Mouse (Mus musculus) megakaryocyte, embryonic 14.5 days (primary cell): ENCODE measurements around the gene Tubd1. TPM values are rescaled to one million over a fixed set of nuclear protein-coding genes. Genes with fewer than 3 reads are reported as not detected.

Experiments used
- H3K27me3 ChIP-seq: replicated peaks from 2 replicates; pipeline ENCODE3; 2012; ENCODE audit warnings: inconsistent platforms
- H3K36me3 ChIP-seq: replicated peaks from 2 replicates; pipeline ENCODE3; 2012; ENCODE audit warnings: low read length, inconsistent platforms, mixed read lengths
- H3K4me1 ChIP-seq: 2 replicates; pipeline ENCODE4 v1.6.1; 2012; ENCODE audit warnings: inconsistent platforms
- H3K4me3 ChIP-seq: replicated peaks from 2 replicates; pipeline ENCODE3; 2012; ENCODE audit warnings: moderate library complexity, mild to moderate bottlenecking, inconsistent platforms
- H3K9me3 ChIP-seq: 2 replicates; pipeline ENCODE4 v1.6.1; 2012; ENCODE audit warnings: inconsistent platforms
- FLI1 ChIP-seq: IDR thresholded peaks from 2 replicates; pipeline ENCODE4 v1.6.1; 2012; ENCODE audit warnings: low read length, inconsistent platforms, mixed read lengths
- GATA1 ChIP-seq: IDR thresholded peaks from 3 replicates; pipeline ENCODE4 v1.6.1; 2012; ENCODE audit warnings: mixed read lengths, low read length, inconsistent platforms, borderline replicate concordance
- polyA plus RNA-seq: library from polyadenylated mRNA; stranded (reverse); fragments of >175 nt; gene quantifications from 2 replicates; pipeline ENCODE4 v1.2.3, GENCODE M21; 2012; ENCODE audit warnings: low replicate concordance; ENCODE audit not compliant: insufficient read depth

Tubd1 gene
- polyA plus RNA-seq, result 0.32 TPM in 1 of 2 replicates, not detected in the other

DNA sequence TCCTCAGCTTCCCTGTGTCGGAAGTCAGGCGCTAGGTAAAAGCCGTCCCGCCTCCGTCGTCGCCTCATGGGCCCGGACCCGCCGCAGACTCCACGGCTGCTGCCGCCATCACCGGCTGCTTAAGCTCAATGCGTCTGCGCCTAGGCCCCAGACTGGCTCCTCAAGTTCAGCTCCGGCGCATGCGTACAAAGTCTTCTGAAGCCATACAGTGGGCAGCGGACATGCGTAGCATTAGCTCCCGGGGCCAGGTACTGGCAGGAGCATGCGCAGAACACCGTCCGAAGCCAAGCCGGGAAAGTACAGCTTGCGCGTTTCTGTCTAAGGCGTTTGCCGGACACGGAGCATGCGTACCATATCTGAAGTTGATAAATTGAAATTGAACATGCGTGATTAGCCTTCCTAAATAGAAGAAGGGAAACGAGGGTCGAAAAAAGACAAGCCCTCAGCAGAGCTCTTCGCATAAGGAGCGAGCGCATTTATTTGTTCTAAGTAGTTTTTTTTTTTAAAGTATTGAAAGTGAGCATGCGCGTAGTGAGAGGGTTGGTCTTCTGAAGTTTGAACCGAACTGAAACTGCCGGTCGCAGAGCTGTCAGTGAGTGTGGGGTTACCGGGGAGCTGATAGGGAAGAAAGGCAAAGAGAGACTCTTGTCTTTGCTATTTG is at the start of gene Tubd1, which contains the start of gene Rps6kb1:
Gene Tubd1, plus strand, starts transcription at position 353 of the 661 bp plus-strand sequence.
Gene Rps6kb1, minus strand, starts transcription at position 167 of the 661 bp plus-strand sequence.
- Histone ChIP-seq H3K4me1 (peaks cover 46% of the 10 kb centered on the region), H3K4me3 (peak within 1 kb of the TSS; percentile 98), H3K36me3 (peaks cover 20% of the 10 kb centered on the region), H3K27me3 (no peaks in the 10 kb centered on the region), H3K9me3 (no peaks in the 10 kb centered on the region)
- TF ChIP-seq FLI1 (no peak), GATA1 (no peak)

DNA sequence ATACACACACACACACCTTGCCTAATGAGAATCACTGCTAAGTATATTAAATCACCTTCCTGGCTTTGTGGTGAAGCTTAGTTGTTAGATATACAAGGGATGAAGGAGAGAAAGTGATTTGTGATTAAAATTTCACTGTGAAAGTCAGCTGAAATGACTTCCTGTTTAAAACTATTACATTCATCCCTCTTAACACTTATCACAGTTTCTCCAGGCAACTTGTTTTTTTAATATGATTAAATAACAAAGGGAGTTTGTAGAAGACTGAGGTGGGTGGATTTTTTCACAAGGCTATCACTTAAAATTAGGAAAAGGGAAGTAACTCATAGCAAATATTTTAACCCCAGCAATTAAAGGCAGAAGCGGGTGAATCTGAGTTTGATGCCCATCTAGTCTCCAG is 47.4 kb upstream of the Tubd1 start:
- H3K36me3 ChIP-seq, result peaks cover 88% of the 10 kb centered on the region
- TF ChIP-seq GATA1, result no peak
- no peak for TF ChIP-seq FLI1
- H3K4me1 ChIP-seq, result peaks cover 5% of the 10 kb centered on the region; the same call in 1 of the 2 replicates
- no peaks in the 10 kb centered on the region for H3K9me3 ChIP-seq
- no peak overlapping the region for H3K4me3 ChIP-seq
- H3K27me3 ChIP-seq, result no peaks in the 10 kb centered on the region

DNA sequence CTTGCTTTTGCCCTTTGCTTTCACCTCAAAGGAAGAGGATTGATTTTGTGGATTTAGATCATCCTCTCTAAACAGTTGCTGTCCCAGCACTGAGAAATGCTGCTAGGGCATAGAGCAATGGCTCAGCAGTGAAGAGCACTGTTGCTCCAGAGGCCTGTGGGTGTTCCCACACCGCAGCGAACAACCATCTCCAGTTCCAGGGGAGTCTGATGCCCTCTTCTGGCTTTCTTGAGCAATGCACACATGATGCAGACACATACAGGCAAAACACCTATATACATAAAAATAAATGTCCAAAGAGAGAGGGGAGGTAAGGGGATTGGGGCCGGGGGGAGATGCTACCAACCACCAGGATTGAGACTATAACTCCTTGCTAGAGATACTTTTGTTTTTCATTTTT is 46.9 kb upstream of the Tubd1 start:
- TF ChIP-seq FLI1 (no peak), GATA1 (no peak)
- H3K27me3 ChIP-seq, result no peaks in the 10 kb centered on the region
- no peaks in the 10 kb centered on the region for H3K9me3 ChIP-seq
- no peak overlapping the region for H3K4me3 ChIP-seq
- H3K36me3 ChIP-seq, result peaks cover 88% of the 10 kb centered on the region
- peaks cover 5% of the 10 kb centered on the region; the same call in 1 of the 2 replicates for H3K4me1 ChIP-seq

DNA sequence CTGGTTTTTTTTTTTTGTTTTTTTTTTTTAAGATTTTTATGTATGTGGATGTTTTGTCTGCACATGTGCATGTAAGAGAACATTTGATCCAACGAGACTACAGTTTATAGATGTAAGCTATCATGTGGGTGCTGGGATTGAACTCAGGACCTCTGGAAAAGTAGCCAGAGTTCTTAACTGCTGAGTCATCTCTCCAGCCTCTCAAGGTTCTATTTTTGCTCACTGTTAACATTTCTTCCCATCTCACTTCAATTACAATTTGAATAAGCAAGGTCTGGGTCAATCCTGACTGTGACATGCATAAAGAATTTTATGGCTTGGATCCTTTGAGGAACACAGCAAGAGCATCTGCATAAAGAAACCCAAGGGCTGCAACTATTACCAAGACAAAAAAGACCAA is 44.0 kb upstream of the Tubd1 start:
- no peak for TF ChIP-seq FLI1
- no peak for TF ChIP-seq GATA1
- Histone ChIP-seq H3K36me3 (peaks cover 88% of the 10 kb centered on the region), H3K9me3 (no peaks in the 10 kb centered on the region), H3K27me3 (no peaks in the 10 kb centered on the region), H3K4me1 (peaks cover 5% of the 10 kb centered on the region; the same call in 1 of the 2 replicates), H3K4me3 (no peak overlapping the region)

DNA sequence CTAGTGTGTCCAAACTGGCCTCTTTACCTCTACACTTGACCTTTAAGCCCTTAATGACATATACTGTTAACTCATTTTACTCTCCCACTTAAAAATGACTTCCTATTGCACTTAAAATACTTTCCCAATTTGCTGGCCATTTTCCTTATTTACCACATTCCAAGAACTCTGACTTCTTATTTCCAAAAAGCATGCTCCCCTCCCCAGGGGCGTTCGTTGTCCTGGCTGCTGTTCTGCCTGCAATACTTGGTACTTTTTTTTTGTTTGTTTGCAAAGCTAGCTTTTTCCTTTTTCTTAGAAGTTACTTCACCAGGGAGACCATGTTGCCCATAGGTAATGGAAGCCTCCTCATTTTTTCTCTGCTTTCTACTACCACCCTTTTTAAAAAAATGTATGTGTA is 41.7 kb upstream of the Tubd1 start:
- no peaks in the 10 kb centered on the region for H3K9me3 ChIP-seq
- H3K4me3 ChIP-seq, result no peak overlapping the region
- H3K4me1 ChIP-seq, result peaks cover 5% of the 10 kb centered on the region; the same call in 1 of the 2 replicates
- no peaks in the 10 kb centered on the region for H3K27me3 ChIP-seq
- no peak for TF ChIP-seq GATA1
- H3K36me3 ChIP-seq, result peaks cover 89% of the 10 kb centered on the region

DNA sequence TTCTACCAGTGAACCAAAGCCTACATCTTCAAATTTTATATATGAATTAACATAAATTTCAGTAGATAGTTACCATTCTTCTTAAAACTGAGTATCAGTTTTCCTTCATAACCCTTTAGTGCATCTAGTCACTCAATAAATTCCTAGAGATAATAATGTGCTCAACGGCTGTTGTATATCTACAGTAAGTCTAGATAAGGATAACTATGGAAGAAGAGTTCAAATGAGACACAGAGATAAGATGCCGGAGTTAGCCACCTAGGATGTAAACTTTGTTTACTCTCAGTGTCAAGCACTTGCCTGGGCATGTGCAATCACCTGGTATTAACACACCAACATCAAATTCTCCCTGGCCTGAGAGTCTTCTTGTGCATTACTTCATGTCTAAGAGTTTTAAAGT is 37.5 kb upstream of the Tubd1 start:
- no peak overlapping the region for H3K4me3 ChIP-seq
- no peaks in the 10 kb centered on the region for H3K9me3 ChIP-seq
- H3K36me3 ChIP-seq, result peaks cover 96% of the 10 kb centered on the region
- H3K27me3 ChIP-seq, result no peaks in the 10 kb centered on the region
- no peak for TF ChIP-seq FLI1
- no peak for TF ChIP-seq GATA1
- H3K4me1 ChIP-seq, result no peaks in the 10 kb centered on the region

DNA sequence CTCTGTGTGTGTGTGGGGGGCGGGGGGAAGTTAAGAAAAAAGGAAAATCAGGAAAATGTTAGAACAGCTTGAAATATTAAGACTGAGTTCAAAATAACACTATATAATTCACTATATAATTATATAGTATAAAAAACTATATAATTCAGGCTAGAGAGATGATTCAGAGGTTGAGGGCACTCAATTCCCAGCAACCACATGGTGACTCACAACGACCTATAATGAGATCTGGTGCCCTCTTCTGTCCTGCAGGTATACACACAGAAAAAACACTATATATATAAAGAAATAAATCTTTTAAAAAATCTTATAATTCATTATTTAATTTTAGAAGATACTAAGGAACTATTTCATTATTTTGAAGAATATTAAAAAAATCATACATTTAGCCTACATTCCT is 36.8 kb upstream of the Tubd1 start:
- Histone ChIP-seq H3K27me3 (no peaks in the 10 kb centered on the region), H3K4me1 (no peaks in the 10 kb centered on the region), H3K36me3 (peaks cover 96% of the 10 kb centered on the region), H3K4me3 (no peak overlapping the region), H3K9me3 (no peaks in the 10 kb centered on the region)
- TF ChIP-seq FLI1, result no peak
- no peak for TF ChIP-seq GATA1

DNA sequence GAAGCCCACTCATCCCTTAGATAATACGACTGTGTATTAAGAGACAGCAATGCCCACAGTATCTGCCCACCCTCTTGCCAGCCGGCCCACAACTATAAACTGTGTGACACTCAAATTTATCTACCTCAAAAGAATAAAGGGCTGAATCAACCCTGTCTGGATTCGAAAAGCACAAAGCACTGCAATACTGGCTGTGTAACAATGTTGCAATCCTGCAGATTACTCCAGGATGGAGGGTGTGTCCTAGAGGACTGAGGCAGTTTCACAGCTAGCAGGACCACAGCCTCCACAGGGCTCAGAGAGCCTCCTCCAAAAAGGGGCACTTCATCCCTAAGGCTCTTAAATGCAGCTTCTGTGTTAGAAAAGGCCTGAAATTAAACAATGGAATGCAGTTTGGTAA is 28.2 kb upstream of the Tubd1 start:
- Histone ChIP-seq H3K27me3 (no peaks in the 10 kb centered on the region), H3K4me1 (no peaks in the 10 kb centered on the region), H3K9me3 (peaks cover 3% of the 10 kb centered on the region; the same call in 1 of the 2 replicates), H3K4me3 (no peak overlapping the region), H3K36me3 (peaks cover 94% of the 10 kb centered on the region)
- TF ChIP-seq GATA1 (no peak), FLI1 (no peak)

DNA sequence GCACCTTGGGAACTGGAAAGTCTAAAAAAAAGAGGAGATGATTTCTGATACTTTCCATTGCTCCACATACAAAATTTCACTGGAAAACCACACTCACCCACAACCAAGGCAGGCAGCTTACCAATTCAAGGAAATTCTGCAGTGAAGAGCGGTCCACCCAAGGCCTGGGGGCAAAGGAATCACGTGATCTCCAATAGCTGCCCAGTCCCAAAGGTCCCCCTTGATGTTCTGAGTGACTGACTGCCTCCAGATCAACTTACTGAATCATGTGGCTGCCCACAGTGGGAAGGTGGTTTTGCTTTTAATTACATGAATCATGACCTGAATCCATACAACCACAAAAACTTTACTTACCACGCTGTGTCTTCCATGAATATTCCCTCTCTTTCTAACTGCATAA is 27.6 kb upstream of the Tubd1 start:
- TF ChIP-seq GATA1 (no peak), FLI1 (no peak)
- H3K36me3 ChIP-seq, result peaks cover 94% of the 10 kb centered on the region
- no peak overlapping the region for H3K4me3 ChIP-seq

DNA sequence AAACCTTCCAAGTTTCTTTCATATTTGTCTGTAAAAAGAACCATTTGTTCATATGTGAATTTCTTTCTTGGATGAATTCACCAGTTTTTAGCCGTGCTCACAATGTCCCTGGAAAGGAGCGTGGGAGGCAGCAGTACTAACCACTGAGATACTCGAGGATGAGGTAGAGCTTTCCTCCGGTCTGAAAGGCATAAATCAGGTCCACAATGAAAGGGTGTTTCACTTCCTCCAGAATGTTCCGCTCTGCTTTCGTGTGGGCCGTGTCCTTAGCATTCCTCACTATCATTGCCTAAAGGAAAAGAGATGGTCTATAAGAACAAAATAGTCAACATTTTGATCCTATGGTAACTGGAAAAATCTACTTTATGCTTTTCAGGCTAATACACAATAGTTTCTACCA is 25.0 kb upstream of the Tubd1 start:
- Histone ChIP-seq H3K36me3 (peaks cover 94% of the 10 kb centered on the region), H3K27me3 (no peaks in the 10 kb centered on the region), H3K4me3 (no peak overlapping the region), H3K9me3 (peaks cover 3% of the 10 kb centered on the region; the same call in 1 of the 2 replicates), H3K4me1 (no peaks in the 10 kb centered on the region)
- TF ChIP-seq FLI1 (no peak), GATA1 (no peak)

More for the DNA sequence above, 27.6 kb upstream of the Tubd1 start:
- Histone ChIP-seq H3K4me1 (no peaks in the 10 kb centered on the region), H3K27me3 (no peaks in the 10 kb centered on the region), H3K9me3 (peaks cover 3% of the 10 kb centered on the region; the same call in 1 of the 2 replicates)

DNA sequence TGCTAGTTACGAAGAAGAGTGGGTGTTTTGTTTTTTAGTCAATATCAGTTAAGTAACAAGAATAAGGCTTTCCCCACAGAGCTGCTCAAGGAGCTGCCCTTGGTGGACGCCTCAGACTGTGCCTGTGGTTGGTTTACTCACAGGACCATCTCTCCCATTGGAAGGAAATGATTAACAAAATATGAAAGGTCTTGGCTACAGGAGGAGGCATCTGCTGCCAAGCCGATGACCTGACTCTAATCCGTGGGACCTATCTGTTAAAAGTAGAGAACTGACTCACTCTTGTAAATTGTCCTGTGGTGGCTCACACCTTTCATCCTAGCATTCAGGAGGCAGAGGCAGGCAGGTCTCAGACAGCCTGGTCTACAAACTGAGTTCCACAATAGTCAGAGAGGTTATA is 17.3 kb upstream of the Tubd1 start:
- peaks cover 11% of the 10 kb centered on the region for H3K4me1 ChIP-seq
- H3K36me3 ChIP-seq, result peaks cover 93% of the 10 kb centered on the region
- H3K4me3 ChIP-seq, result no peak overlapping the region
- H3K9me3 ChIP-seq, result no peaks in the 10 kb centered on the region
- no peak for TF ChIP-seq GATA1
- no peak for TF ChIP-seq FLI1
- no peaks in the 10 kb centered on the region for H3K27me3 ChIP-seq
